Mouse (Mus musculus) bone marrow, adult 2 months (tissue): ENCODE results near the gene Blmh. TPM values are rescaled to one million over a fixed set of nuclear protein-coding genes. Genes with fewer than 3 reads are reported as not detected.

Experiments used
- H3K27ac ChIP-seq: fragments of 200-500 bp; 2 replicates; pipeline ENCODE4 v1.5.1; 2012; ENCODE audit warnings: low read depth, mild to moderate bottlenecking, control low read depth, inconsistent platforms, low read length; ENCODE audit not compliant: control insufficient read depth, poor library complexity, insufficient read depth
- H3K4me1 ChIP-seq: fragments of 200-500 bp; 2 replicates; pipeline ENCODE4 v1.6.1; 2011; ENCODE audit warnings: low read length; ENCODE audit not compliant: control insufficient read depth, insufficient read depth
- H3K4me3 ChIP-seq: fragments of 200-500 bp; replicated peaks from 2 replicates; pipeline ENCODE3; 2011; ENCODE audit warnings: mild to moderate bottlenecking, low read depth, low read length, control low read depth; ENCODE audit not compliant: control insufficient read depth
- CTCF ChIP-seq: fragments of 200-500 bp; IDR thresholded peaks from 2 replicates; pipeline ENCODE4 v1.5.1; 2011; ENCODE audit warnings: low read length, control low read depth; ENCODE audit not compliant: control insufficient read depth, insufficient read depth
- POLR2A ChIP-seq: fragments of 200-500 bp; IDR thresholded peaks from 2 replicates; pipeline ENCODE4 v1.6.1; 2011; ENCODE audit warnings: low read depth, mild to moderate bottlenecking, control low read depth, low read length, borderline replicate concordance; ENCODE audit not compliant: control insufficient read depth
- WGBS: fragments of 180-500 bp; shearing (Covaris S2); methylation state at CpG from one replicate; pipeline ENCODE4 v1.1.7; 2018; 5-methylcytosine and 5-hydroxymethylcytosine counted together
- polyA plus RNA-seq: library from polyadenylated mRNA; stranded (reverse); fragments of >200 nt; gene quantifications from 2 replicates; pipeline ENCODE4 v1.2.4, GENCODE M21; 2011; ENCODE audit warnings: low replicate concordance; ENCODE audit not compliant: missing spikeins, insufficient read depth, insufficient read length

Gene Blmh
- polyA plus RNA-seq, 1 experiment, result 38.4 TPM

DNA sequence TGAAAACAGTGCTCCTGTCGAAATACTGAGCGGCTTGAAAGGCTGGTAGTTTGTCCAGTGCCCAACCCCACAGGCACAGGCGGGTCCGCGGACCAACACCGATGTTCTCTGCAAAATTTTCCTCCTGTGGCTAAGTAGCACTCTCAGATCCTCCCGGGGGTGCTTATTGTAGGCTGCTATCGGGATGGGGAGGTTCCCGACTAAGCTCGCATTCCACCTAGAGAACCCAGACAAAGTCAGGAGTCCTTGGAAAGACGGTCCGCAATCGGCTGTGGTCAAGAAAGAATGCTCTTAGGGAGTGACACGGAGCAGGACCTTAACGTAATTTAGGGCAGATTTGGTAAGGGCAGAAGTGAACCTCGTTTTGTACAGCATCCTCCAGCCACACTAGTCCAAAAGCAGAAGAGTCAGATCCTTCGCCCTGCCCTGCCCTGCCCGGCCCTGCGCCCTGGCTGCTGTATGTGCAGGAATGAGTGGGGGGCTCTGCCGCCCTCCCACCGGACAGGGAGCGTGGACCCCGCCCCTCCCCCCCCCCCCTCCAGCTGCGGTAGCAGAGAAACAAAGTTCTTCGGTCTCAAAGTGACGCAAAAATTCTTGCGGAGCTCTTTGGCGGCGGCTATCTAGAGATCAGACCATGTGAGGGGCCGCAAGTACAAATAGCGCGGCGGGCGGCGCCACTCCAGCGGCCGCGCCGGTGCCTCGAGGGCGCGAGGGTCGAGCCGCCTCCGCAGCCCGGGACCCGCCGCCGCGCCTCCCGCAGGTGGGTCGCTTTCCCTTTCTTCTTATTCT, 73.5 kb downstream of the Blmh start, which contains the start of gene Slc6a4:
Slc6a4 (plus strand) TSS at position 688 of the 789 bp plus-strand sequence.
- TF ChIP-seq CTCF, result no peak
- no peak for TF ChIP-seq POLR2A
- Histone ChIP-seq H3K4me3 (peak within 1 kb of the TSS; percentile 10), H3K27ac (no peak within 1 kb of the TSS), H3K4me1 (peaks cover 5% of the 10 kb centered on the region)
- WGBS, result 1% methylated on average over 52 of the region's 52 CpGs

- TF ChIP-seq CTCF (no peak), POLR2A (no peak)
- 9% methylated on average over 24 of the region's 24 CpGs for WGBS
- Histone ChIP-seq H3K4me3 (no peak overlapping the region), H3K27ac (no peak overlapping the region), H3K4me1 (peaks cover 4% of the 10 kb centered on the region)
Observed at GRCm38 (mm10) chr11:76998705-76999226, 74.2 kb downstream of the Blmh start.

- Histone ChIP-seq H3K4me1 (peaks cover 4% of the 10 kb centered on the region), H3K27ac (no peak overlapping the region), H3K4me3 (no peak overlapping the region)
- WGBS, result 20% methylated on average over 5 of the region's 5 CpGs
- TF ChIP-seq POLR2A (no peak), CTCF (no peak)
Observed at GRCm38 (mm10) chr11:77000741-77001140, 76.1 kb downstream of the Blmh start.

DNA sequence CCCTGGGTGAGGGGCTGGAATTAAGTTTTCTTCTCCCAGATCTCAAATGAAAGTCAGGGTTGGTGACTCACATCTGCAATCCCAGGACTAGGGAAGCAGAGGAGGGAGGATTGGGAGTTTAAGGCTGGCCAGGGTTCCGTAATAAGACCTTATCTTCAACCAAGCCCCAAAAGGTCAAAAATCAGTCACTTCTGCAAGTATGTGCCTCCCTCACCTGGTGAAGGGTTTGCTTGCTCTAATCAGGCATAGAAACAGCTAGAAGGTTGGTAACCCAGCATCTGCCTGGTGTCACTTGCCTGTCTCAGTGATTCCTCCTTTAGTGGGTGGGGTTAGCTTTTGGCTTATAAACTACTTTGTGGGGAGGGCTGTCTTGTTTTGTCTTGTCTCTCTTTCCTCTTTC, 77.8 kb downstream of the Blmh start:
- 89% methylated on average over 1 of the region's 1 CpGs for WGBS
- no peaks in the 10 kb centered on the region for H3K4me1 ChIP-seq
- no peak overlapping the region for H3K27ac ChIP-seq
- TF ChIP-seq POLR2A (no peak), CTCF (no peak)
- no peak overlapping the region for H3K4me3 ChIP-seq

- H3K27ac ChIP-seq, result no peak overlapping the region
- H3K4me3 ChIP-seq, result no peak overlapping the region
- no peaks in the 10 kb centered on the region for H3K4me1 ChIP-seq
- TF ChIP-seq POLR2A, result no peak
- no peak for TF ChIP-seq CTCF
- 47% methylated on average over 4 of the region's 4 CpGs for WGBS
Observed at GRCm38 (mm10) chr11:77005881-77006280, 81.3 kb downstream of the Blmh start.

- no peak overlapping the region for H3K27ac ChIP-seq
- WGBS, result 44% methylated on average over 6 of the region's 6 CpGs
- no peak overlapping the region for H3K4me3 ChIP-seq
- TF ChIP-seq POLR2A (no peak), CTCF (no peak)
- H3K4me1 ChIP-seq, result no peaks in the 10 kb centered on the region
Observed at GRCm38 (mm10) chr11:77006616-77007015, 82.0 kb downstream of the Blmh start.

DNA sequence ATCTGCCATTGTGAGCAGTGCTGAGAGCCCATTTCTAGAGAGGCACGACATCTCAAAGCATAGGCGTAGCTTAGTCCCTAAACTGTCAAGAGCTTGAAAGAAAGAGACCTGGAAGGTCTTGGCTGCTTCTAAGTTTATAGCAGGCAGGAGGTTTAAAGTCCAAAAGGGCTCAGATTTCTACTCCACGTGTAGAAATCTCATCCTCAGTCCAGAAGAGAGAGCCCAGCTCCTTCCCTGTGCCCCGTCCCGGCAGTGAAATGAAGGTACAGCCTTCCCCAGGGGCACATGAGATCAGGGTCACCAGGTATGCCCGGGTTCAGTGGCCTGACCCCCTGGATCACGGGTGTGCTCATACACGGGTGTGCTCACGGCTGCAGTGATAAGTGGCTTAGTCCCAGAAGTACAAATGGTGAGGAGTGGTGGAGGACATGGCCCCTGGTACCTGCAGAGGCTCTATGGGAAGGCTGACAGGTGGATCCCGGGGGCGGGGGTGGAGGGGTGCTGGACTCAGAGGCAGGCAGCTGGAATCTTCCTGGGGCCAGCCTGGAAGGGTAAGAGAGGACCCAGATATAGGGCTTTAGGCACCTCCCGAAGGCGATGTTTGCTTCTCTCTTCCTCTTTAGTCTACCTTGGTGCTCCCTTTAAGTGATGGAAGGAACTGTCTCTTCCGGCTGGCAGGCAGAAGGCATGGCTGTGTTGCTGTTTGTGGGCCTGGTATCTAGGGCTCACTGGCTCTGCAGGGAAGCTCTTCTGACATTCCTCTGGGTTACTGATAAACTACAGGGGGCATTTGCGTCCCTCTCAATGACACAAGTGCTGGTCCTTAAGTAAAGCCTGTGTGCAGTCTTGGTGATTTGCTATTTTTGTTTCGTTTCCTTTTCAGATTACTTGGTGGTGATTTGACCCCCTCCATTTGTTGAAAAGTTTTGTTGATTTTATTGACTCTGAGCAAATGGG, 84.7 kb downstream of the Blmh start:
- WGBS, result 74% methylated on average over 16 of the region's 16 CpGs
- no peak for TF ChIP-seq CTCF

More for the DNA sequence above, 84.7 kb downstream of the Blmh start:
- H3K4me1 ChIP-seq, result no peaks in the 10 kb centered on the region
- no peak overlapping the region for H3K4me3 ChIP-seq
- H3K27ac ChIP-seq, result no peak overlapping the region
